Mouse (Mus musculus): ENCODE measurements around the gene Zfand3.

DNA sequence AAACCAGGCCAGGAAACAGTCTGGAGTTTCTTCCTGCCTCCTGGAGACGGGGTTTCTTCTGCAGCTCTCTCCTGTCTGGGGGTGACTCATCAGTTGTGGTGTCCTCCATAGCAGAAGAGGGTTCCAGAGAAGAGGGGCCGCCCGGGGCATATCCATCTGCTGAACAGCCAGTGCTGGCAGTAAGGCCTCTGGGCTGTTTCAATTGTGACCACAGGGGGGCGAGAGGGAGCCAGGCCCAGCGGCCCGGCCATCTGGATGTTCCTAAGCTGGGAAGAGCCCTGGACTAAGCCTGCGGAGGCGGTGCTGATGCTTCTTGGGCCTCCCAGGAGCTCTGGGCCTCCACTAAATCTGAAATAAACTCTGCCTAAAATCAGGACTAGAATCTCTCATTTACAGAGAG, 28.8 kb upstream of the Zfand3 start:
- TF ChIP-seq POLR2A (IDR thresholded peaks at IDR 0.05; ENCODE audit: control insufficient read depth, low read depth, low read length), result no peak
- peak; percentile 82; the same call in 1 of the 2 replicates for TF ChIP-seq CTCF (IDR thresholded peaks at IDR 0.05; ENCODE audit: control insufficient read depth, insufficient read depth, insufficient replicate concordance, low read depth, low read length)
